Mouse (Mus musculus) activated CD4-positive, CD25-positive, alpha-beta regulatory T cell, adult 4 months (primary cell): ENCODE results near the gene Lmtk3. TPM values are rescaled to one million over a fixed set of nuclear protein-coding genes. Genes with fewer than 3 reads are reported as not detected.
A peak's percentile ranks its signal among the peaks of the same experiment; 100 is the strongest.

Source experiments
- ATAC-seq: one replicate; pipeline ENCODE4 v1.8.0; 2017
- polyA plus RNA-seq, 2 experiments: library from polyadenylated mRNA; unstranded; fragments of 100-300 nt; shearing (Covaris generic); gene quantifications; one replicate each; pipeline ENCODE4 v1.2.1; 2017

Gene Lmtk3
- polyA plus RNA-seq, 2 experiments from 2014 or later = not detected

DNA sequence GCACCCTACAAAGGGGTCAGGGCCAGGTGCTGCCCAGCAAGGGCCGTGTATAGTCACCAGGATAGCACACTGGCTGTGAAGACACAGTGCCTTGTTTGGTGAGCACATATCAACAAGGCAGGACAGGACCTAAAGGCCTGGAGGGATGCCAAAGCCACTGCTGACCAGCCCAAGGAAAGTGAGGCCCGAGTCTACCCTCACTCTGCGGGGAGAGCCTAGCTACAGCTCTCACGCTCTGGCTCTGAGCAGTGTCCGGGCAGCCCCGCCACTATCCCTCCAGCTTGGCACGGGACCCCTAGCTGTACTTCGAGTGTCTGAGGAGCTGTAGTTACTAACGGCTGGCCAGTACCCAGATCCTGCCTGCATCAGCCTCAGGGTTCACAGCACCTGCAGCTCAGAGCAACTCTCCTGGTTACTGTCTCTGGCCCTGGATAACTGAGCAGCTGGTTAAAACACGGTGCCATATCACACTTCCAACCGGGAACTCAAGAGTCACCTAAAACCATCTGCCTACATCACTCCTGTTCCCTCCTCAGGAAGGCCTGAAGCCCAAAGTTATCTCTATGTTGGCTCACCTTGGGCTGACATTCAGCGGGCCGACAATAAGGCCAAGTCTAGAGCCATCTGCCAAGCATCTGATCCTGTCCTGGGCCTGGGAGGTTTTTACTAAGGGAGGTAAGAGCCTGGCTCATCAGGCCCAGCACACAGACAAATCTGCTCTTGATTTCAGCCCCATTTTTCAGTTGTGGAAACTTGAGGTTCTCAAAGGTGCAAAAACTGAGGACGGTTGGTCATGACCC lies 25.9 kb downstream of the Lmtk3 start:
- no peak for ATAC-seq

DNA sequence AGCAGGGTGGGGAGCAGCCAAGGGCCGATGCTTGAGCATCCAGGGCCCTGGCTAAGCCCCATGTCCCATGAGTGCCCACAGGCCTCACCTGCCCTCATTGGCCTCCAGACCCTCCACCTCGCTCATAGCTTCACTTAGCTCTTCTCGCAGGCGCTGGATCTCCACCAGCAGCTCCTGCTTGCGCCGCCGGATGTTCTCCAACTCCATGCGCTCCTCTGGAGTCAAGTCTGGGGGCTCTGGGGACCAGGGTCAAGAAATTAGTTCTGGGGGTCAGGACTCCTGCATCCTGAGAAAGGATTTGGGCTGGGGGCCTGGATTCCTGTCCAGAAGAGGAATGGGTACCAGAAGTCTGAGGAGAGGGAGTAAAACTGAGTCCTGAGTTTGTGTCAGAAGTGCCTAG lies 29.4 kb downstream of the Lmtk3 start:
- ATAC-seq = no peak

DNA sequence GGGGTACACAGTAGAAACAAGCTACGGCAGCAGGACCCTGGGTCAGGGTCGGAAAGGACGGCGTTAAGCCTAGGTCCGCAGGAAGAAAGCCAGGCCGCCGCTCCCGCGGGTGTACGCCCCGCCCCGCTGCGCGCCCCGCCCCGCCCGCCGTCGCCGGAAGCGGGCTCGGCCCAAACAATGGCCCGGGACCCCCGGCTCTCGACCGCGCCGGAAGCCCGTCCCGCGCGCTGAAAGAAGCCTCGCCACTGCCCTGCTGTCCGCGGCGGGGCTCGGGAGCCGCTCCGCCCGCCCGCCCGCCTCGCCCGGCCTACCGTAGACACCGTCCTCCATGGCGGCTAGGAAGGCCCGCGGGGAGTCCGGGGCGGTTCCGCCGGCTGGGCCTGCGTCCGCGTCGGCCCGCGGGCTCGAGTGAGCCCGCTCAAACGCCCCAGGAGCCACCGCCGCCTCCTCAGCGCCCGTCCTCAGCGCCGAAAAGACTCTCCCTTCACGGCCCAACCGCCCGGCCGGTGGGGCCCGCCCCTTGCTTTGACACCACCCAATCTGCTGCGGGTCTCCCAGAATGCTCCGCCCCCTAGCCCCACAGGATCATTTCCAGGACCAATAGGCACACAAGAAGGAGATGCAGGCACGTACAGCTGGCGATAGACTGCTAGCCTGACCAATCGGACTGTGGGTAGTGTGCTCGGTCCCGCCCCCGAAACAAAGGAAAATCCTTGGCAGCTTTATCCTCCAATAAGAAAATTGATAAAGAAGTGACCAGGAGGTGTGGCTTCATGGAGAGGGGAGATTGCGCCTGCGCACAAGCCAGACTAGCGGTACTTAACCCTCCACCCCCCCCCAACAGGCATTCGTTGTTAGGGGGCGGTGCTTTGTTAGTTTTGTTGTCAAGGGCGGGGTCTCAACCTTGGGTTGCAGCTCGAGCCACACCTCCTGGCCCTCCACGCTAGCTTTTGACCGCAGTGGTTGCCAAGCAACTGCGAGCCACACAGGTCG lies 30.5 kb downstream of the Lmtk3 start, which contains the start of gene Cyth2:
Cyth2 (minus strand) TSS at position 795 of the 993 bp plus-strand sequence.
- peak; percentile 97 for ATAC-seq

DNA sequence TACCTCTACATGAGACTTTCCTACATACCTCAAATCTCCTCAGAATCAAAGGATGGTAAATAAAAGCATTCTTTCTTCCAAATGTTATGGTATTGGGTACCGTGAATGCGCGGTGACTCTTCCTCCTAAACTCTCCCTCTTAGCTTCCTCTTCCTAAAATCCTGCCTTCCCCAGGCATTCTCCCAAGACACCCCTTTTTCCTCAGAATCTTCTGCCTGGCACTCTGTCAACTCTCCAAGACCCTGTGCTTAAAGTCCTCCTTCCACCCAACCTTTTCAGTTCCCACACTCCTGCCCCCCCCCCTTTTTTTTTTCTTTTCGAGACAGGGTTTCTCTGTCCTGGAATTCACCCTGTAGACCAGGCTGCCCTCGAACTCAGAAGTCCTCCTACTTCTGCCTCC lies 31.3 kb downstream of the Lmtk3 start:
- no peak for ATAC-seq

DNA sequence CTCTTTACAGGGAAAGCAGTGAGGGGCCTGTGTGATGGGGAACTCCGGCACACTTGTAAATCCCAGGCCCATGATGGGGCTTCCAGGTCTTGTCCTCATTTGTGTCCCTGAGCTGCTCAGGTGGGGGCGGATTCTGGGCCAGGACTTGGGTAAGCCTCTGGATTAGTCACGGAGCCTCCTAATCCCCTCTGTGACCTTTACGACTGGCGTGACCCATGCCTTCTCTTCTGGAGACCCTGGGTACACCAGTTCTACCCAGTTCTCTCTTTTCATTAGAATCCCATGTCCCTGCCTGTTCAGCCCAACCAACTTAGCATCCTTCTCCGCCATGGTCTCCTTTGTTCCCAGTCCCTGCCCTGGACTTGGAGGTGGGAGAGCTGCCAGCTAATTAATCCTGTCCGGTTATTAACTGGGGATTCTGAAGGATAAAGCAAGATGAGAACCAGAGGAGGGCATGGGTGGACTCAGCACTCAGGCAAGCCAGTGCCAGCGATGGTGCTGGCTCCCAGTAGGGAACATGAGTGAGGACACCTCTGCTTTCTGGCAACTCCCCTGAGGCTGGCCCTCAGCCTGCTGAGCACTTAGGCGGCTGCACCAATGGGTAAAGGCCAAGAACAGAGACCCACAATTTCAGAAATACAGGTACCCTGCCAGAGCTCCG lies 31.9 kb downstream of the Lmtk3 start:
- ATAC-seq = no peak

DNA sequence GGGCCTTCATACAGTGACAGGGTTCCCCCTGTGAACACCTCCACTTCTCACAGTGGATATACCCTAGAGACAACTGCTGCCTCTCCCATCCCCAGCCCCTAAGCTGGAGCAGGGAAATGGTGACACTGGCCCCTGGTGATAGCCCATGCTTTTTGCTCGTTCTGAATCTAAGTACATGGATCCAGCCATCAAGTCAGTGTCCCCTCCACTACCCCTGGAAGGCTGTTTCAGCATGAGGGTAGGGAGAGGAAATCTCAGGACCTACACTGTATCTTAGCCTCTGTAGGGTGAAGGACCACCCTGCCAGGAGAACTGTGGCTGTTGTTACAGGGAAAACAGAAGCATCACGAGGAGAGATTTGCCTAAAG lies 32.4 kb downstream of the Lmtk3 start:
- ATAC-seq = no peak

DNA sequence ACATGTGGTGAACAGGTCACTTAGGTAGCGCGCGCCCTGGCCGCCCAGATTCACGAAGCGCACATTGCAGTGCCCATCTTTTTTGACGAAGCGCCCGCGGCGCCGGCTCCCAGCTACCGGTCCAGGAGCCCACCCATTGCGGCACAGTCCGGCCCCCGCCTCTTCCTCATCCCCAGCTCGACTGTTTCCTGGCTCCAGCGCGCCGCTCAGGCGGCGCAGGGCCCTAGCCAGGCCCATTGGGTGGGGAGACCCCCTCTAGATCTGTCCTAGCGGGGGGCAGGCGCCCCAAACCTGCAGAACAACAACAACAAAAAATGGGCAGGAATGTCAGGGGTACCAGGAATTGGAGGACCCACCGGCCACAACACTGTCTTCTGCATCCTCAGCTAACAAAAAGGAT lies 36.3 kb downstream of the Lmtk3 start:
- ATAC-seq = no peak

DNA sequence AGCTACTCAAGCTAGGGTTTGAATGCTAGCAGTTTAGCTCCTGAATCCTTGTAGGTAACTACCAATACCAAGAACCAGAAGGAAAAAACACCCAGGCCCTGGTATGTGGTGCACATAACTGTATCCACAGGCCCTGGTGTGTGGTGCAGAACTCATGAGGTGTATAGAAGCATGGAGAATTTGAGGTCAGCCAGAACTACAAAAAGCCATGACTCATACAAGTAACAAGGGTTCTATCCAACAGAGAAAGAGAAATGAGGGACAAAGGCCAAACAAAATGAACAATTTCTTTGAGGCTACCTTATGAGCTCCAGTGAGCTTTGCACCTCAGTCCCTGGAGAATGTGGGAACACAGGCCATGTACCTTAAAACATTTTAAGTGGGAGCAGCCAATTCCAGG lies 37.4 kb downstream of the Lmtk3 start:
- no peak for ATAC-seq

DNA sequence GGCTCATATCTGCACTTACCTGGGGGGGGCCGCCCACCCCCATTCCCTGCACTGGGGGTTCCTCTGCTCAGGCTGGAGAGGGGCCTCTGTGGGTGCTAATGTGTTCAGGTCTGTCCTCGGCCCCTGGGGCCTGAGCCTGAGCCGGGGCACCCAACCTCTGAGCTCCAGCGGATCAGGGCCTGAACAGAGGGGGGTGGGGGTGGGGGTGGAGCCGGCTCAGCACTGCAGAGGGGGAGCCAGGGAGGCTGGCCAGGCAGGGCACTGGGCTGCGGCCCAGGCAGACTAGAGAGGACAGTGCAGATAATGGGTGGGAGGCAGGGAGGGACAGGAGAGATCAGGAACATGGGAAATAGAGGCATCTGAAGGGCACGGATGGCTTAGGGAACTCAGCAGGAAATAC lies 41.1 kb downstream of the Lmtk3 start, which contains the start of gene Kcnj14:
Kcnj14 (minus strand) TSS at position 185 of the 400 bp plus-strand sequence.
- ATAC-seq = no peak

DNA sequence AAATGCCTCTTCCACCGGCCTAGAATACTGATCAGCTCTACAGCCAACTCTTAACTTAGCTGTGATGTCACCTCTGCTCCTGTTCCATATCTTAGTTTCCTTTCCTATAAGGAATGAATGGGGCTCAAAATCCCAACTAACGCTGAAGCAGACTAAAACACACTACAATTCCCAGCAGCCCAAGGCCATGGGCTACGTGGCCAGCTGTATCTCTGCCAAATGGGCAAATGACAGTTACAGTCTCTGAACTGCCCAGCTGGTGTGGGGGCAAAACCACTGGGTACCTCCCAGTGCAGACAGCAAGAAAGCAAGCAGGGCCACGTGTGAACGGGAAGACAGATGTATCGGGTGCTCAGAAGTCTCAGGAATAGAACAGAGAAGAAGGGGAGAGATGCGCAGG lies 43.1 kb downstream of the Lmtk3 start:
- ATAC-seq = no peak

DNA sequence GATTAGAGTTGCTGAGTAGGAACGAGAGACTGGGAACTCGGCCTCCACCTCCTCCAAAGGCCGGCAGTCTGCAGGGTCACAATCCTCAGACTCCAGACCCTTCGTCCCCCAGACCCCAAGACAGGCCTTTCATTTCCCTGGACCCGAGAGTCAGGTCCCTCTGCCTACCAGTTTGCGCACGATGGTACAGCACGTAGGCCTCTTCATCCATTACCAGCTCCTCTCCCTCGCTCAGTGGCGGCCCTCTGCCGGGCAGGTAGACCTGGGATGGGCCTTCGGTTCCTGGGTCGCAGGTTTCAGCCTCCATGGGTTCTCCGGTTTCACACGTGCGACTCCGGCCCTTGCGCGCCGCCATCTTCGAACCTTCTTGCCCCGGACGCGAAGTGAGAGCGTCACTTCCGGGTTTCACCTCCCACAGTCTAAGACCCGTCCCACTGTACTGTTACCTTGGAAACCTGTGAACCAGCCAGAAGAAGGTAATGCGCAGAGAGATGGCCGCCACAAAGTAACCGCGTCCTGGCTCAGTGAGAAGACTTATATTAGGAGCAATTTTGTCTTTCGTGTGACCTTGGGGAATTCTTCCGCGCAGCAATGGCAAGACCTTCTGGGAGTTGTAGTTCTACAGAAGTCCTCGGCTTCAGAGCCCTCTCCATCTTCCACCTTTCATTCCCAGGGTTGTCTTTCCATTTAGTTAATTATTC lies 47.0 kb downstream of the Lmtk3 start, which contains the start of gene Grwd1:
Grwd1 (minus strand) TSS at position 518 of the 701 bp plus-strand sequence.
- ATAC-seq = peak; percentile 99

DNA sequence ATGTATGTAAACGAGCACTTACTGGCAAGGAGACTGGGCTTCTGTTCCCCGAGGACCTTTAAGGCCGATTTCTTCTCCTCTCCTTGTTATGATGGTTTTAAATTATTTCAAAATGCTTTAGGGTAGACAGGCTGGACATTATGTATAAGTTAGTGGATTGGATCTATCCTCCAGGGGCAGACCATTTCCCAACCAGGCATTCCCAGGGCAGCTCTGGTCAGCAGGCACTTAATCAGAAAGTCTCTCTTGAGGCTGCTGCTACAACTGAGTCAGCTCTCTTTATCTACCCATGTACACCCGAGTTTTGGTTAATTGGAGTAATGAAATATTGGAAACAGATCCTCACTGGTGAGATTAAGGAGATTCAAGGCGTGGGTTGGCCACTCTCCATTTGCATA lies 47.6 kb downstream of the Lmtk3 start:
- no peak for ATAC-seq

DNA sequence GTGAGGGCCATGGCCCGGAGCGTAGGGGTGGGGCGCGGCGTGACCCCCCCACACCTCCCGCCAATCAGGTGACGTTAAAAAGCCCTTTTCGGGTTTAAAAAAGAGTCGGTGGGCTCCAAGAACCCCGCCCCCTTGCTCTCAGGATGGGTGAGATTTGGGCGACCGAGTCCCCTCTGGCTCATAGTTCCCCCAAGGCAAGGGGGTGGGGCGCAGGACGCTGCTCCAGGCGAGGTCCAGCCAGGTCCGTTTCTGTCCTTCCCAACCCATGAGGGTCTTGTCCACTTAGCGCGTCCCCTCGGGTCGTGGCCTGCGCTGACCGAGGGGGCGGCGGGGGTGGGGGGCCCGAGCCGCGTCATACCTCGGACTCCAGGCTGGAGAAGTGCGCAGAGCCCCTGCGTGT lies 48.9 kb downstream of the Lmtk3 start:
- ATAC-seq = no peak

DNA sequence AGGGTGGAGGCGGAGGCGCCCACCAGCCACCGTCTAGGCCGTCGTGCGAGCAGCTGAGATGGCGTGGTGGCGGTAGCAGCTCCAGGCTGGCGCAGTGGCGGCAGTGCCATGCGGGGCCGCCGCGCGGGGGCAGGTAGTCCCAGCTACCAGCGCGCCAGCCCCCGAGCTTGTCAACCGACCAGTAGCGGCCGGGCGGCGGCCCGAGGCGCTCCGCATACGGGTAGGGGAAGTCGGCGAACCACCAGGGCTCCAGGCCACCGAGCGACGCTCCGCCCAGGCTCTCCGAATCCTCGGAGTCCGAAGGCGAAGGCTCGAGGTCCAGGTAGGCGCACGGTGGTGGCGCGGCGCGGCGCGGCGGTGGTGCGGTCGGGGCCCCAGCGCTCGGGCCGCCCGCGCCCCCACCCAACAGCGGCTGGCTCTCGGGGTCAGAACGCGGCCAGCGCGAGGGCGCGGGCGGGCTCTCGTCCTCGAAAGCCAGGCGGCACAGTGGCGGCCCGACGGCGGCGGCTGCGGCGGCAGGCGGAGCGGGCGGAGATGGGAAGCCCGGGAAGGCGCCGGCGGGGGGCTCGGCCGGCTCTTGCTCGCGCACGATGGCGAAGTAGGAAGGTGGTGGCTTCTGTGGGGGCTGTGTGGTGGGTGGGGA lies 49.7 kb downstream of the Lmtk3 start:
- ATAC-seq = no peak

DNA sequence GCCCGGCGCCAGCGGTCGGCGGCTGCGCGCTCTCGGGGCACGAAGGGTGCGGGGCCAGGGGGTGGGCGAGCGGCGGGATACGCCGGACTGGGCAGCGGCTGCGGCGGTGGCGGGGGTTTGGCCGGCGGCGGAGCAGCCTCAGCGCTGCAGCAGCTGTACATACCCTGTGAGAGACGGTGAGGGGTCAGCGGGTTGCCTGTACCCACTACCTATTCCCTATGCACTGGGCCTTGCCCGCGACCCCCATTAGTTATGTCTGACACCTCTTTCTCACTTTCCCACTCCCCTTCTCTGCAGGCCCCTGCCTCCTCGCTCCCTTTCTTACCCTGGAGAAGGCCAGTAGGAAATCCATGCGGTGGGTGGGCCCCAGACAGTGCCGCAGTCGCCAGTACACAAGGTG lies 50.4 kb downstream of the Lmtk3 start:
- ATAC-seq = no peak

DNA sequence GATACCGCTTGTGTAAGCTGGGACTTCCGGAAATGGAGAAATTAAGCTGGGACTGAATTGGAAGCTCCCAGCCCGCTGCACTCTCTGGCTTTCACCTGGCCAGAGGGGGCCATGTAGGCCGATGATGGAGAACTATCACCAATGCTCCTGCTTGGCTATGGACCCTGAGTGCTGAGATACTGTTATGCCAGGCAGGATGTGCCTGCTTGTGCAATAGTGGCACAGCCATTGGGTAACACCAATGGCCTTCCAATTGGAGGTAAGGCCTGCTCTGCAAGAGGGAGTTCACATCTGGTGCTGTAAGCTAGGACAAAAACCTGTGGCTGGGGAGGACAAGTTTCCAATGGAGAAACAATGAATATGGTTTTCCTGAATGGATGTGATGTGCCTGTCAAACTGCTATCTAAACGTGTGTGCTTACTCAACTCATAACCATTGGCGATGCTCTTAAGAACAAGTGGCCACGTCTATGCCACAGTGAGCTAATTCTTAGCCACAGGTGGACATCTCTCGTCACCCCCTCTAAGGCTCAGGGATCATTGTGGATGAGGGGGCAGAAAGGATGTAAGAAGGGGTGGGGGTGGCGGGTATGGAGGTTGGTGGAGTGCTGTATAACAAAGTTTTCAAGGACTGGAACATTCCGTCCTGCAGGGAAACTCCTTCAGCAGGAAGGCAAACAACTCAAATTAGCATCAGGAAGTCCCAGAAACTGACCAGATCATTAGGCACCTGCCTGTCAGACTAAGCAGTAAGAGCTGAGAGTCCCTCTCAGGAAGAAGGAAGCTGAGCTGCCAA lies 59.6 kb downstream of the Lmtk3 start:
- ATAC-seq = no peak

DNA sequence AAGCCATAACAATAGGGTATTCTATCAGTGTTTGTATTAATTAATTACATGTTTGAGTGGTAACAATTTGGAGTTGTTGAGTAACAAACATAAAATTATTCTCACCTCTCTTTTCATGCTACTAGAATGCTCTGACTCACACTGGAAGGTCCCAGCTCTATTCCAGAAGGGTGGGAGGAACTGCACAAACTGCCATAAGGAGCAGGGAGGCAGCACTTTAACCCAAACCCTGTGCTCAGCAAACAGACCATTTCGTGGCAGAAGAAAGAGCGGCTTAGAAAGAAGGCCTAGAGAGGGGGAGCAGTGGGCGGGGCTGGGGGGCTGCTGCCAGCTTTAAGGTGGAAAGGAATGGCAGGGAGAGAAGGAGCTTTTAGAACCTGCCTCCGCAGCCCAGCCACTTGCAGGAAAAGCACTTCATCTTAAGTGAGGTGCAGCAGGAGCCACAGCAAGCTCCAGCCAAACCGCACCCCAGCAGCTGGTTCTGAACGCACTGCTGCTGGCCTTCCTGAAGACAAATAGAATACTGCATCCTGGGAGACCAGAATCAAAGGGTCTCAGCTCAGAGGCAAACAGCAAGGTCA lies 65.0 kb downstream of the Lmtk3 start:
- ATAC-seq = no peak

DNA sequence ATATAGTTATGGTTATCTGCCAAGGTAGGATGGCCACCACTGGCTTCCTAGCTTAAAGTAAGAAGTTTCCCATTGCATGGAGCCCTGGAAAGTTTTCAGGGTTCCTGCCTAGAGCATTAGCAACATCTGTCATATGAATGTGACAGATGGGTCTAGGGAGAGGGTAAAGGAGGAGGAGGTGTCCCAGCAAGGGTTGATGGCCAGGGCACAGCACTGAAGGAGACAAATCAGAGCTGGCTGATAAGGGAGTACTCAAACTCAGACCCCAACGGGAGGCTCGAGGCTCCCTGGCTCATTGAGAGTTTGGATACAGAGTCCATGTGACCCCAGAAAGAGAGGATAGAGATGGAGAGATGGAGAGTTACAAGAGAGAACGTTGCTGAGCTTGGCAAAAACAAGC lies 67.1 kb downstream of the Lmtk3 start:
- ATAC-seq = no peak

DNA sequence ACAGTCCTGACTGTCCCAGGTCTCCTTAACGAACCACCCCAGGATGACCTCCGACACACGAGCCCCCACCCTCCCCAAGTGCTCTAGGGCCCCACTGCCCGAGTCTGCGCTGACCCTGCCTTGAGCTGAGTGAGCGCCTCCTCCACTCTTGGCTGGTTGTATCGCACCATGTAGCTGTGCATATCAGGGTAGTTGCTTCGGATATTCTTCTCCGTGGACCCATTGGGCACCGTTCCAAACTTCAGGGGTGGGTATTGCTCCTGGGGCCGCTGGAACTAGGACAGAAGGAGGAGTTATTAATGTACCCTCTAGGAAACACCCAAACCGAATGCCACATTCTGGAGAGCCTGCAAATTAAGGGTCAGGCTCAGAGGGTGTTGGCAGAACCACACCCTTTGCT lies 69.6 kb downstream of the Lmtk3 start:
- ATAC-seq = no peak
